Mouse (Mus musculus) layer of hippocampus, adult 8-10 months (tissue): ENCODE data around the gene Pygo2. TPM values are rescaled to one million over a fixed set of nuclear protein-coding genes. Genes with fewer than 3 reads are reported as not detected.

Experiments
- DNase-seq, 2 experiments: peaks; one replicate each; pipeline ENCODE4 v3.0.0; 2022; ENCODE audit warnings: low spot score in 2 of 2
- total RNA-seq, 4 experiments: library from RNA; stranded (reverse); gene quantifications; 2 replicates each; pipeline ENCODE4 v1.2.4; 2022

The Pygo2 gene
- total RNA-seq = 10 to 100 TPM; 49.4 to 61.0 (median 53.9) TPM

DNA sequence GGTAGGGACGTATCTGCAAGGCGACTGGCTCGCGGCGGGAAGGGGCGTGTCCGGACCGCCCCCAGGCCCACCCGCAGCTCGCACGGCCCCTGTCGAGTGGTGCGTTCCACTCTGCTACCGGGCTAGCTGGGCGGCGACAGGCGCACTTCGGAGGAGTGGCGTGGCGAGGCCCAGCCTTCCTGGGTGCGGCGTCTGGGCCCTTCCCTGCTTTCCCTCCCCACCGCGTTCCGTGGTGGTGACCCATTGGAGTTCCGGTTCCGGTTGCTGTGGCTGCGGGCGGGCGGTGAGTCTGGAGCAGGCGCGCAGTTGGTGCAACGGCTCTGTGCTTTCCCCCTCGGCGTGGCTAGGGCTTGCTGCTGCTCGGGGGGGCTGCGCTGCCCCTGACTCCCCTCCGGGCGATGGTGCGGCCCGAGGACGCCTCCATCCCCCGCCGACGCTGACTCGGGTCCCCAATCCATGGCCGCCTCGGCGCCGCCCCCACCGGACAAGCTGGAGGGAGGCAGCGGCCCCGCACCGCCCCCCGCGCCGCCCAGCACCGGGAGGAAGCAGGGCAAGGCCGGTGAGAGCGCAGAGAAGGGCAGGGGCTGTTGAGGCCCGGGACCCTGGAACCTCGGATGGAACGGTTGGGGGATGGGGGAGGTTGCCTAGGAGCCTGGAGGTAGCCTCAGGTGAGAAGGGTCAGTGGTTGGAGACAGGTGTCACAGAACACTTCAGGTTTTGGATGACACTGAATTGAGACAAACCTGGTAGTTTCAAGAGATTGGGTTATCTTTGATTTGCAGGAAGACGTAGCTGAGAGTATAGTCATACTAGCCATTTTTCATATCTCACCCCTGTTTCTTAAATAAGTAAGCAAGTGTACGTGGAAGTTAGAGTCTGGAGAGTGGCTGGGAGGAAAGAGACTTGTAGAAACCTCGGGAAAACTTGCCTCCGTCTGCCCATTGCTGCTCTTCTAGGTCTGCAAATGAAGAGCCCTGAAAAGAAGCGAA lies at the start of gene Pygo2:
Gene Pygo2 (plus strand): TSS at position 44 of the 989 bp plus-strand sequence.
- peak; percentile 94 to 95 for DNase-seq

DNA sequence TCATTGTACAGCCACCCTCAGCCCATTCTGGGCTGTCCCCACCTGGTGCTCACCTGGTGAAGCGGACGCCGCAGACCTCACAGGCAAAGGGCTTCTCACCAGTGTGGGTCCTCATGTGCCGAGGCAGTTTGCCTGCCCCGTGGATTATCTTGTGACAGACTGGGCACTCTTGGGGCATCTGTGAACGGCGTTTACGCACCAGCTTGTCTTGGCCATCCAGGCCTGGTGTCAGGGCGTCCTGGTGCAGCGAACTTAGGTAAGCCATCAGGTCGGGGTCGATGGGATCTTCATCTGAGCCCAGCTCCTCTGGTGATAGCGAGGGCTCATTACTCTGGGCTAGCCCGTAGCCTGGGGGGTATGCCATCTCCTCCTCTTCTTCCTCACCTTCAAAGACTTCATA lies 49.7 kb upstream of the Pygo2 start:
- DNase-seq = no peak

DNA sequence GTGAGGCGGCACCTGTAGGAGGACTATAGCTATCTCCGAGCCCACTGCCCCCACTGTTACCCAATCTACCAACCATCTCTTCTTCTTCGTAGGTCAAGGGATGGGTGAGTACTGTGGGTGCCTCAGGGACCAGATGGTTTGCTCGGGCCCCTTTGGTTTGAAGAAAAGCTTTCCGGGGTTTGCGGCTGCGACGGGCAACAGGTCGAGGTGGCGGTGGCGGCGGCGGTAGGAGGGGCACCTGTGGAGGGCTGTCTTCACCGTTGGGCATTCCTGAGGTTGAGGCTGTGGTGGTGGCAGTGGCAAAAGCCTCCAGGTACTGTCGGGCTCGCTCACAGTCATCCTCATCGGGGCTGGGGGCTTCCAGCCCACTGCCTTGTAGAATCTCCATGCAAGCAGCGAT lies 49.3 kb upstream of the Pygo2 start:
- DNase-seq = no peak

DNA sequence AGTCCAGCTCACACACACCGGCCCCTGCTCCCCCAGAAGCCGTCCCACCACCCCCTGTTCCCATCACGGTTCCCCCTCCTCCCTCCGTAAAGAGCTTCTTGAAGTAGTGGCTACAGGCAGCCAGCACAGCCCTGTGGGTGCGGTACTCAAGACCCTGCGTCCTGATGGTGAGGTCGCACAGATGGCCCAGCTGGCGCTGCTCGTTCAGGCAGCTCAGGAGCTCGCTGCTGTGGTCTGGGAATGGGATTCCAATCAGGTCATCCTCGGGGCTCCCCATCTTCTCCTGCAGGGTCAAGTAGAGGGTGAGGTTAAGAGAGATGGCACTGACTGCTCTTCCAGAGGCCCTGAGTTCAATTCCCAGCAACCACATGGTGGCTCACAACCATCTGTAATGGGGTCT lies 48.8 kb upstream of the Pygo2 start:
- DNase-seq = no peak

- DNase-seq = no peak
These were observed 47.8 kb upstream of the Pygo2 start for GRCm38 (mm10) chr3:89382033-89382882.

DNA sequence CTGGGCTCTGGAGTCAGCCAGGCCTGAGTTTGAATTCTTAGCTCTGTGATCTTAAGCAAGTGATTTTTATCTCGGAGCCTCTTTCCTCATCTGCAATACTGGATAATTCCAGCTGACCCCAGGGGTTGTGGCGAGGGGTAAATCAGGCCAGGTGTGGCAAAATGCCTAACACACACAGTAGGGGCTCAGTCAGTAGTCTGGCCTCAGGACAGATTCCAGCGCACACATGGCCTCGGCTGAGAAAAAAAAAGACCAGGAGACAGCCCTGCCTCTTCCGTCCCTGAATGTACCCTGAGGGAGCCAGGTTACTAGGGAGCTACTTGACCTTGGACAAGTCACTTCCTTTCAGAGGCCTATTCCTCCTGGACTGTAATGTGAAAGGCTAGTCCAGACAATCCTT lies 47.1 kb upstream of the Pygo2 start:
- DNase-seq = no peak

DNA sequence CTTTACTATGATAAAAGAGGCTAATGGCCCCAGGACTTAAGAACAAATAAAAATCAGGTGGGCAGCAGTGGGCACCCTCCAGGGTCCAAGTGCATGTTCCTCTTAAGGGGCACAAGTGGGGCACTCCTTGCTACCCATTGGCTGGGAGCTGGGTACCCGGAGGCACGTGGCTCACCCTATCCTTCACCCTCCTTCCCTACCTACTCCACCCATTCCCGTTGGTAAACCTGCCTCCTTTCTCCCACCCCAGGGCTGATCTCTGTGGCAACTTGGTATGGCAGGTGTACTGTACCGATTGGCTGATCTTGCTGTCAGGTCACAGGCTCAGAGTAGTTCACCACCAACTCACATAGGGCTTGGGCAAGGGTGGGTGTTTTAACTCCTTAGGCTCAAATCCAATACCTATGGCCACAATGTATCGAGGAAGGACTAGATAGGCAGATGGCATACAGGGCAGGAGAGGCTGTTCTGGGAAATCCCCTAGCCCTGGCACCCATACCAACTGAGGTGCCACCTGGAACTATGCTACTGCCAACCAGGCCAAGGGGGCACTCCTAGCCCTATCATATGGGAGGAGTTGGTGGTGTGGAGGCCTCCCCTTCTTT lies 46.3 kb upstream of the Pygo2 start:
- no peak for DNase-seq

GRCm38 (mm10) chr3:89384331-89385076 lies 45.5 kb upstream of the Pygo2 start:
- no peak for DNase-seq

GRCm38 (mm10) chr3:89385451-89385850 lies 44.6 kb upstream of the Pygo2 start:
- no peak for DNase-seq

- DNase-seq = no peak
These were observed 43.3 kb upstream of the Pygo2 start for GRCm38 (mm10) chr3:89386438-89387420.

DNA sequence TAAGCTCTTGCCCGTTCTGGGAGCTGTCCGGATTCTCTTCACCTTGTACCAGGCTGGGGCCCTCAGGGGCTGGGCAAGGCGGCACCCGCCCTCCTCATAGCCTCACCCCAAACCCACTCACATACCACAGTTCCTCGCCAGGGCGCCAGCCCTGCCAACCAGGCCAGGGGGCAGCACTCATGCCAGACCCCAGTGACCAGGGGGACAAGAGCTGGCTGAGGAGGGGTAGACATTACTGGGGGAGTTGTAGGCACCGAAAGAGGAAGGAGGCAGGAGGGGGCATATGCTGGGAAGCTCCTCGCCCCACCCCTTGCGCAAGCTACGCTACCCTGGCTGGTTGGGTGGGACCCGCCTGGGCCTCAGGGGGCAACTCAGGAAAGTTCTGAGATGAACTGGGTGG lies 42.4 kb upstream of the Pygo2 start:
- DNase-seq = no peak

GRCm38 (mm10) chr3:89388134-89388881 lies 41.7 kb upstream of the Pygo2 start:
- DNase-seq = peak; percentile 52 to 63

DNA sequence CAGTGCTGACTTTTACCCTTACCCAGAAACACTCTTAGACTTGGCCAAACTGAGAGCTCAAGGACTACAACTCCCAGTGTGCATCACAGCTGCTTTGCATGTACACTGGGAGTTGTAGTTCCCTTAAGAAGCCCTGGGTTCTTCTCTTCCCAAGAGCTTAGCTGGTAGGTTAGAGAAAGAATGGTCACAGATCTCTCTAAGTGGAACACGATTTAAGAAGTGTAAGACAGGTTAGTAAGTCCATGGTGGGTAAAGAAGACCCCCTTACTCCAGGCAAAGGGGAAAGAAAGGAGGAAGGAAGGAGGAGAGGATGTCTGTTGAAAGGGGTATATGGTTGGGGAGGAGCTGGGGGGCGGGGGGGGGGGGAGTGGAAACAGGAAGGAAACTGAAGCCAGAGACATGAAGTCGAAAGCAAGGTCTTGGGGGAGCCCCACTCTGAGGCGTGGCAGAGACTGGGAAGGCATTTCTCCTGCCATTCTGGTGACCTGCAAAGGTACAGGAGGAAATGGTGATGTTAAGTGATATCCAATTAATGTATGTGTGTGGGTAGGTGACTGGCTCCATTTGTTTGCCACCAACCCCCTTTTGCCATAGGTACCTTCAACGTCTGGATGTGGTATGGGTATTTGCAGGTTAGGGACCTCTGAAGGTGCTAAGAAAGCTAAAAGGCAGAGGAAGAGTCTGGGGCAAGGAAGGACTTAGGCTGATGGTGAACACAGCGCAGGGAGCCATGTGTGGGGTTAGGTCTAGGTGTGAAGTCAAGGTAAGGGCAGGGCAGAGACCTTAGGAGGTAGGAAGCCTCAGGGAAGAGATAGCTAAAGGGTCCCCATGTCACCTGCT lies 40.9 kb upstream of the Pygo2 start:
- DNase-seq = no peak

DNA sequence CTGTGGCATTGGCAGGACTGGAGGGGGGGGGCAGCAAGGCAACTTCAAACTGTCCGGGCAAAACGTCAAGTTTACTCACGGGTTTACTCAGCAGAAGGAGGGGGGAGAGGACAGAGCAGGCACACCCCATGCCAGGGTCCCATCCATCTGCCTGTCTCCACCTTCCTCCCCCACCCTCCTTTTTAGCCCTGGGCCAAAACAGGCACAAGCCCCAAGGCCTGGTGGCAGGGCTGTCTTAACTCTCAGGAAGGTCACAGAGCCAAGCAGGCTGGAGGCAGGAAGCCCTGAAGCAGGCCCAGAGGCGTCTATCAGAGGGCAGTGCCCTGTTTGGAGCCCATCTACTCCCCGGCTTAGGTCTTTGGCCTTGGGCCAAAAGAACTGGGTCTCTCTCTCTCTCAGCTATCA lies 39.9 kb upstream of the Pygo2 start:
- no peak for DNase-seq

- no peak for DNase-seq
These were observed 39.0 kb upstream of the Pygo2 start for GRCm38 (mm10) chr3:89390699-89391662.

DNA sequence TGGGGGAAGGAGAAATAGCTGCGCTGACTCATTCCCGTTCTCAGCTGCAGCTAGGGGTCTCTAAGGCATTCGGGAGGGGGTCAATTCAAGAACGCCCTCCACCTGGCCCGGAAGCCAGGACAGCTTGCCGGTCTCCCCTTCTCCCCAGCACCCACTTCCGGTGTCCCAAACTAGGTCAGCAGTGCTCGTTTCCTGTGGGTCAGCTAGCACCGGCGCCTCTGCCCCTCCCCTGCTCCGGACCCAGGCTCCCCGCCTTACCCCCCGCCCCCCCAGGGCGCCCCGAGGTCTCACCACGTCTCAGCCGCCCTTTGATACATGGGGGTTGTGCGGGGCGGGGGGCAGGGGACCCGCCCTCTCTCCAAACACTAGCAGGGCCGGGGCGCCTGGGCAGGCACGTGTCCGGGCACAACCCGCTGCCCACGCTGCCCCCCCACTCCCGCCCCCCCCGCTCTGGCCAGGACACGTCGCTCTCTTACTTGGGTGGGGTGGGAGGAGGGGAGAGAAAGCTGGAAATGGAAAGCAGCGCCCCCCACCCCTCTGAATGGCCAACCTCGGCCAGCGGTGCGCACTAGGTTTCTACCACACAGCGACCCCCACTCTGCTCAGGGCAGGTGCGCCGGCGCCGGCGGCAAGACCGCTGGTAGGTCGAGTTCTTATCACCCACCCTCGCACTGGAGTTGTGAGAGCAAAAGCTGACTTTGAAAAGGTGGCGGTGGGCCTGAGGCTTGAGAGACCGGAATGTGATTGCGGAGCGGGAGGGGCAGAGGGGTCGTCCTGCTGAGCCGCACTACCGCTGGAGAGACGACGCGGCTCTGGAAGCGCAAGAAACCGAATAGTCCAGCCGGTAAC lies 38.1 kb upstream of the Pygo2 start:
- peak in 1 of 2 experiments; percentile 9 for DNase-seq
